Mouse (Mus musculus): ENCODE results near the gene Gng12.
"Not testable (repeated sequence)": the region's sequence is repeated elsewhere in the genome, so short reads cannot be mapped to it uniquely, and the experiment has no call there.

The Gng12 gene

GRCm38 (mm10) chr6:66896119-66896920 lies at the start of gene Gng12:
Gng12 (plus strand) TSS chr6:66896397.
- peak; percentile 89 for DNase-seq

- DNase-seq = no peak
Measured at GRCm38 (mm10) chr6:66848936-66849335, 47.3 kb upstream of the Gng12 start.

GRCm38 (mm10) chr6:66856236-66856635 lies 40.0 kb upstream of the Gng12 start:
- DNase-seq = no peak

- DNase-seq = no peak
Measured at GRCm38 (mm10) chr6:66858356-66858755, 37.8 kb upstream of the Gng12 start.

GRCm38 (mm10) chr6:66859391-66859790 lies 36.8 kb upstream of the Gng12 start:
- DNase-seq = no peak

- DNase-seq = no peak
Measured at GRCm38 (mm10) chr6:66864463-66864862, 31.7 kb upstream of the Gng12 start.

- DNase-seq = no peak
Measured at GRCm38 (mm10) chr6:66866295-66866694, 29.9 kb upstream of the Gng12 start.

GRCm38 (mm10) chr6:66877048-66877447 lies 19.1 kb upstream of the Gng12 start:
- not testable (repeated sequence) for DNase-seq

GRCm38 (mm10) chr6:66890349-66891158 lies 5.6 kb upstream of the Gng12 start:
- no peak for DNase-seq

GRCm38 (mm10) chr6:66893950-66894349 lies 2.2 kb upstream of the Gng12 start:
- no peak for DNase-seq

- no peak for DNase-seq
Measured at GRCm38 (mm10) chr6:66894999-66895398, 1.2 kb upstream of the Gng12 start.

- peak; percentile 42 for DNase-seq
Measured at GRCm38 (mm10) chr6:66896921-66897645, 886 bp downstream of the Gng12 start.

GRCm38 (mm10) chr6:66897994-66898393 lies 1.8 kb downstream of the Gng12 start:
- no peak for DNase-seq

GRCm38 (mm10) chr6:66901926-66902325 lies 5.7 kb downstream of the Gng12 start:
- DNase-seq = no peak

GRCm38 (mm10) chr6:66903206-66903605 lies 7.0 kb downstream of the Gng12 start:
- no peak for DNase-seq

GRCm38 (mm10) chr6:66903720-66904119 lies 7.5 kb downstream of the Gng12 start:
- no peak for DNase-seq

- DNase-seq = no peak
Measured at GRCm38 (mm10) chr6:66906244-66906643, 10.0 kb downstream of the Gng12 start.

- DNase-seq = no peak
Measured at GRCm38 (mm10) chr6:66908327-66908973, 12.3 kb downstream of the Gng12 start.

GRCm38 (mm10) chr6:66910493-66911435 lies 14.6 kb downstream of the Gng12 start:
- peak; percentile 11 for DNase-seq

GRCm38 (mm10) chr6:66913355-66913754 lies 17.2 kb downstream of the Gng12 start:
- DNase-seq = no peak

- no peak for DNase-seq
Measured at GRCm38 (mm10) chr6:66915592-66915991, 19.4 kb downstream of the Gng12 start.

GRCm38 (mm10) chr6:66917032-66917431 lies 20.8 kb downstream of the Gng12 start:
- no peak for DNase-seq

Measured in liver (tissue).